ENCODE assay signal across 9 mouse cellular contexts in the genomic region with DNA sequence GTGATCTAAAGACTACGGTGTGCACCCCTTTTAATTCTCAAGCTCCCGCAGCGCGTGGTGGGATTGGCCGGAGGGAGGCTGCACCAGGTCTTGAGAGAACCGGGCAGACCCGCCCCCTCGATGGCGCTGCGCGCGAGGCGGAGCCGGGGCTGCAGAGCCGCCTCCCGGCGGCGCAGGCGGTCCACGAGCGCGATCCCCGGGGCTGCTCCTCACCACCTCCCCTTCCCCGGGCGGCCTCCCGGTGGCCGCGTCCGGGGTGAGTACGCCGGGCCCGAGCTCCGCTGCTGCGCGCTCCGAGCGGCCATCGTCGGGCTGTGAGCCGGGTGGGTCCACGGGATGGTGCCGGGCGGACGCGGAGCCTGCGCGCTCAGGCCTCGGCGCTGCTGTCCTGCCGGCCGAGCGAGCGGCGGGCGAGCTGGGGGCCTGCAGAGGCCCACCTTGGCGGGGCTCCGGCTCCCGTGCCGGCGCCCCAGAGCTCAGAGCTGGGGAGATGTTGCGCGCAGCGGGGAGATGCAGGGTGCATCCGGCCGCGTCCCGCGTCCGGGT. TPM values are rescaled to one million over a fixed set of nuclear protein-coding genes. Genes with fewer than 3 reads are reported as not detected.
DNase-seq lines count a peak whose midpoint lies in the region; ATAC-seq and TF ChIP-seq lines count a peak whose summit lies in the region.
"Had no signal": no experiment of that assay in that cellular context is flagged by ENCODE, and none has a peak within 500 bp of the region (broad histone marks: within the 10 kb centered on the region; RNA-seq: fewer than 3 reads in every experiment).

A gene (plus strand): TSS at position 152 of the 546 bp plus-strand sequence.

- H3K79me3 ChIP-seq in C2C12 (ENCODE audit: low read depth): no peaks in the 10 kb centered on the region

- H3K4me3 ChIP-seq in C2C12 (ENCODE audit: insufficient read depth, poor library complexity, severe bottlenecking): peak within 1 kb of the TSS; percentile 37
- H3K4me3 ChIP-seq in brown adipose tissue, adult 24 weeks (ENCODE audit: insufficient read depth, low read depth, low read length): peak within 1 kb of the TSS; percentile 94
- H3K4me3 ChIP-seq in forebrain, embryonic 15.5 days: peak within 1 kb of the TSS; percentile 72
- peak within 1 kb of the TSS; percentile 55 for H3K4me3 ChIP-seq in liver, embryonic 16.5 days (ENCODE audit: low read depth, low read length)
- H3K4me3 ChIP-seq in neural tube, embryonic 15.5 days (replicated peaks): peak within 1 kb of the TSS; percentile 67

- peak; percentile 97 for ATAC-seq in forebrain, embryonic 15.5 days (replicated peaks)
- ATAC-seq in liver, embryonic 16.5 days (ENCODE audit: low read depth): peak; percentile 54
- peak; percentile 96 for ATAC-seq in neural tube, embryonic 15.5 days (ENCODE audit: low FRiP score)

- H3K27ac ChIP-seq in brown adipose tissue, adult 24 weeks (replicated peaks; ENCODE audit: low read depth, low read length): peak within 1 kb of the TSS; percentile 97
- H3K27ac ChIP-seq in forebrain, embryonic 15.5 days (replicated peaks): peak within 1 kb of the TSS; percentile 79
- no peak within 1 kb of the TSS for H3K27ac ChIP-seq in liver, embryonic 16.5 days (ENCODE audit: low read length)
- H3K27ac ChIP-seq in neural tube, embryonic 15.5 days (replicated peaks): peak within 1 kb of the TSS; percentile 81

- peak within 1 kb of the TSS; percentile 82 for H3ac ChIP-seq in C2C12 (ENCODE audit: control insufficient read depth, insufficient read length, low read depth)

- peak; percentile 83 to 87 for DNase-seq in heart, postnatal 10 days
- peak; percentile 86 to 90 for DNase-seq in kidney, postnatal 4 days
- DNase-seq in thymus, postnatal 0 days (ENCODE audit: low spot score): peak; percentile 58

- H3K4me2 ChIP-seq in forebrain, embryonic 15.5 days (replicated peaks): peak within 1 kb of the TSS; percentile 80
- peak within 1 kb of the TSS; percentile 53 for H3K4me2 ChIP-seq in liver, embryonic 16.5 days (ENCODE audit: low read depth, low read length)
- peak within 1 kb of the TSS; percentile 80 for H3K4me2 ChIP-seq in neural tube, embryonic 15.5 days

- no peaks in the 10 kb centered on the region for H3K9me3 ChIP-seq in forebrain, embryonic 15.5 days
- no peaks in the 10 kb centered on the region for H3K9me3 ChIP-seq in liver, embryonic 16.5 days (replicated peaks; ENCODE audit: control insufficient read depth, low read length)
- no peaks in the 10 kb centered on the region for H3K9me3 ChIP-seq in neural tube, embryonic 15.5 days (replicated peaks)
- H3K9me3 ChIP-seq: G1E had no signal

- intact Hi-C loops in heart, postnatal 10 days (cut with DNase I): no loop called here

- H3K27me3 ChIP-seq in C2C12 (ENCODE audit: control insufficient read depth, insufficient read depth, insufficient read length): no peaks in the 10 kb centered on the region
- H3K27me3 ChIP-seq in forebrain, embryonic 15.5 days: no peaks in the 10 kb centered on the region
- H3K27me3 ChIP-seq in liver, embryonic 16.5 days (ENCODE audit: control insufficient read depth, insufficient read depth, low read depth, low read length): peaks cover 32% of the 10 kb centered on the region
- H3K27me3 ChIP-seq in neural tube, embryonic 15.5 days (replicated peaks): 0 out of 2 replicates have a peak, but pooled peaks cover 3% of the 10 kb centered on the region

- TF ChIP-seq CTCF in C2C12 (IDR thresholded peaks at IDR 0.05; ENCODE audit: control insufficient read depth, insufficient read depth, insufficient read length): peak; percentile 28

- H3K9ac ChIP-seq in forebrain, embryonic 15.5 days (replicated peaks): peak within 1 kb of the TSS; percentile 88
- H3K9ac ChIP-seq in liver, embryonic 16.5 days (ENCODE audit: low read depth, low read length): no peak within 1 kb of the TSS
- H3K9ac ChIP-seq in neural tube, embryonic 15.5 days (replicated peaks): peak within 1 kb of the TSS; percentile 79

- under 1% methylated on average over 67 of the region's 69 CpGs for WGBS in forebrain, embryonic 15.5 days
- under 1% methylated on average over 69 of the region's 69 CpGs for WGBS in liver, embryonic 16.5 days (ENCODE audit: insufficient replicate concordance)
- under 1% methylated on average over 56 of the region's 69 CpGs for WGBS in neural tube, embryonic 15.5 days

- H3K4me1 ChIP-seq in brown adipose tissue, adult 24 weeks (ENCODE audit: control insufficient read depth, insufficient read depth, insufficient read length, low read length): no peaks in the 10 kb centered on the region
- peaks cover 12% of the 10 kb centered on the region for H3K4me1 ChIP-seq in forebrain, embryonic 15.5 days
- no peaks in the 10 kb centered on the region for H3K4me1 ChIP-seq in liver, embryonic 16.5 days (ENCODE audit: control insufficient read depth, low read depth, low read length)
- H3K4me1 ChIP-seq in neural tube, embryonic 15.5 days: peaks cover 17% of the 10 kb centered on the region

- no peaks in the 10 kb centered on the region for H3K79me2 ChIP-seq in C2C12 (ENCODE audit: control insufficient read depth, insufficient read depth)

- H3K36me3 ChIP-seq in C2C12 (ENCODE audit: control insufficient read depth, insufficient read depth): no peaks in the 10 kb centered on the region
- H3K36me3 ChIP-seq in forebrain, embryonic 15.5 days: no peaks in the 10 kb centered on the region
- H3K36me3 ChIP-seq in liver, embryonic 16.5 days (ENCODE audit: control insufficient read depth, insufficient read depth): no peaks in the 10 kb centered on the region
- peaks cover 3% of the 10 kb centered on the region; the same call in 1 of the 2 replicates for H3K36me3 ChIP-seq in neural tube, embryonic 15.5 days
- H3K36me3 ChIP-seq: G1E had no signal

TF ChIP-seq in C2C12, 6 proteins besides CTCF, POLR2A, EP300 and RAD21:
- TF ChIP-seq USF1 (IDR thresholded peaks at IDR 0.05; ENCODE audit: low read depth): no peak
- no peak for TF ChIP-seq MYOD1 (IDR thresholded peaks at IDR 0.05; ENCODE audit: control insufficient read depth, insufficient read length, low read depth)
- TF ChIP-seq MYOG (IDR thresholded peaks at IDR 0.05; ENCODE audit: control insufficient read depth, extremely low read depth, insufficient read length): no peak
- TF ChIP-seq CEBPB (IDR thresholded peaks at IDR 0.05; ENCODE audit: low read depth): no peak
- TF ChIP-seq MAX (IDR thresholded peaks at IDR 0.05): no peak
- no peak for TF ChIP-seq FOSL1 (IDR thresholded peaks at IDR 0.05; ENCODE audit: insufficient read depth, low read length, poor library complexity, severe bottlenecking)
TF ChIP-seq in C2C12: peak in this region for 0.

RNA-seq across cellular contexts. Expression of the gene that starts here (rescaled TPM):
- polyA plus RNA-seq in C2C12 (2012; fragmentation: generic; extraction: Trizol): 4.3 TPM
- polyA plus RNA-seq in brown adipose tissue, adult 24 weeks (2012; ENCODE audit: insufficient read depth, insufficient read length, missing spikeins): 2.4 and 3.5 TPM in 2 replicates
- 24.5 and 27.4 TPM in 2 replicates for polyA plus RNA-seq in forebrain, embryonic 15.5 days (2015; fragmentation: Nextera tagmentation; extraction: Ambion mirVana)
- total RNA-seq in heart, postnatal 10 days (2021): 10 to 100 TPM; 10.1 to 13.0 TPM
- polyA plus RNA-seq in liver, embryonic 16.5 days (2015; fragmentation: Nextera tagmentation; extraction: Ambion mirVana): 2.6 and 2.9 TPM in 2 replicates
- polyA plus RNA-seq in neural tube, embryonic 15.5 days (2015; fragmentation: Nextera tagmentation; extraction: Ambion mirVana): 32.4 and 36.3 TPM in 2 replicates
- 8.3 and 8.4 TPM in 2 replicates for polyA plus RNA-seq in thymus, postnatal 0 days (2015; fragmentation: Nextera tagmentation; extraction: Ambion mirVana)
- total RNA-seq: G1E had no signal
- polyA plus RNA-seq: G1E had no signal

Comparison
In these comparisons a context has a peak if more than half of its experiments do, and no peak if none do; other contexts are left out.
1. H3K4me3 ChIP-seq: peak in every context shown above with its lines; median percentile 94 in brown adipose tissue, adult 24 weeks; 72 in forebrain, embryonic 15.5 days; 67 in neural tube, embryonic 15.5 days; 55 in liver, embryonic 16.5 days; 37 in C2C12.